Mouse (Mus musculus) lung, postnatal 0 days (tissue): ENCODE results near the gene Sh3pxd2a. TPM values are rescaled to one million over a fixed set of nuclear protein-coding genes. Genes with fewer than 3 reads are reported as not detected.

Experiments
- ATAC-seq: fragments of 200-750 bp; cut with Nextera tagmentation; 2 replicates; pipeline ENCODE4 v1.8.0; 2017; ENCODE audit warnings: moderate library complexity
- DNase-seq: peaks from one replicate; pipeline ENCODE4 v3.0.0-alpha.2; 2016; ENCODE audit warnings: low spot score
- H3K27ac ChIP-seq: fragments of 300-500 bp; sonication (generic); 2 replicates; pipeline ENCODE4 v1.5.1; 2014; ENCODE audit warnings: antibody characterized with exemption, mild to moderate bottlenecking, low read length, mixed read lengths
- H3K27me3 ChIP-seq: fragments of 300-500 bp; sonication (generic); replicated peaks from 2 replicates; pipeline ENCODE4 v1.6.1; 2014; ENCODE audit warnings: low read length, mixed read lengths; ENCODE audit not compliant: insufficient read depth
- H3K36me3 ChIP-seq: fragments of 300-500 bp; sonication (generic); 2 replicates; pipeline ENCODE4 v1.6.1; 2014; ENCODE audit warnings: low read length, mixed read lengths; ENCODE audit not compliant: insufficient read depth
- H3K4me1 ChIP-seq: fragments of 300-500 bp; sonication (generic); 2 replicates; pipeline ENCODE4 v1.6.1; 2014; ENCODE audit warnings: antibody characterized with exemption, low read depth, low read length, mixed read lengths; ENCODE audit not compliant: insufficient read depth
- H3K4me2 ChIP-seq: fragments of 300-500 bp; sonication (generic); replicated peaks from 2 replicates; pipeline ENCODE4 v1.6.1; 2014; ENCODE audit warnings: low read depth, mild to moderate bottlenecking, low read length, moderate library complexity, mixed read lengths
- H3K4me3 ChIP-seq: fragments of 300-500 bp; sonication (generic); 2 replicates; pipeline ENCODE4 v1.5.1; 2014; ENCODE audit warnings: low read depth, low read length
- H3K9ac ChIP-seq: fragments of 300-500 bp; sonication (generic); replicated peaks from 2 replicates; pipeline ENCODE4 v1.6.1; 2014; ENCODE audit warnings: low read depth, mild to moderate bottlenecking
- H3K9me3 ChIP-seq: fragments of 300-500 bp; sonication (generic); 2 replicates; pipeline ENCODE4 v1.6.1; 2016; ENCODE audit warnings: low read length, mixed read lengths
- CTCF ChIP-seq: IDR thresholded peaks from 2 replicates; pipeline ENCODE4 v1.5.1; 2016; ENCODE audit warnings: antibody characterized with exemption, mild to moderate bottlenecking
- EP300 ChIP-seq: IDR thresholded peaks from 2 replicates; pipeline ENCODE4 v1.6.1; 2016; ENCODE audit warnings: antibody characterized with exemption, mild to moderate bottlenecking, control low read depth
- WGBS: fragments of 180-500 bp; shearing (Covaris S2); extraction: QIAGEN DNeasy Blood & Tissue Kit; methylation state at CpG from one replicate; pipeline ENCODE4 v1.1.7; 2014; 5-methylcytosine and 5-hydroxymethylcytosine counted together
- polyA plus RNA-seq: library from polyadenylated mRNA; unstranded; fragments of >200 nt; fragmentation: Nextera tagmentation; extraction: Ambion mirVana; gene quantifications from 2 replicates; pipeline ENCODE4 v1.2.1, GENCODE M21; 2015

The Sh3pxd2a gene
- polyA plus RNA-seq, 1 experiment from 2014 or later: 5.6 TPM

GRCm38 (mm10) chr19:47390878-47391277 lies 73.3 kb downstream of the Sh3pxd2a start:
- no peak overlapping the region for H3K9ac ChIP-seq
- H3K4me3 ChIP-seq: no peak overlapping the region
- H3K27ac ChIP-seq: no peak overlapping the region
- no peaks in the 10 kb centered on the region for H3K9me3 ChIP-seq
- H3K27me3 ChIP-seq: no peaks in the 10 kb centered on the region
- WGBS: 76% methylated on average over 13 of the region's 13 CpGs
- no peaks in the 10 kb centered on the region for H3K36me3 ChIP-seq
- peaks cover 5% of the 10 kb centered on the region; the same call in 1 of the 2 replicates for H3K4me1 ChIP-seq
- H3K4me2 ChIP-seq: no peak overlapping the region
- no peak for DNase-seq
- TF ChIP-seq EP300 (no peak), CTCF (no peak)
- no peak for ATAC-seq

- Histone ChIP-seq H3K36me3 (no peaks in the 10 kb centered on the region), H3K4me1 (peaks cover 5% of the 10 kb centered on the region; the same call in 1 of the 2 replicates), H3K27ac (peak overlapping the region; percentile 71), H3K4me3 (no peak overlapping the region), H3K4me2 (no peak overlapping the region), H3K27me3 (no peaks in the 10 kb centered on the region), H3K9ac (no peak overlapping the region), H3K9me3 (no peaks in the 10 kb centered on the region)
- ATAC-seq (peak; percentile 74), DNase-seq (no peak)
- 64% methylated on average over 3 of the region's 3 CpGs for whole genome bisulfite sequencing
- TF ChIP-seq EP300 (peak; percentile 54), CTCF (no peak)
Observed at GRCm38 (mm10) chr19:47387887-47388286, 76.3 kb downstream of the Sh3pxd2a start.

GRCm38 (mm10) chr19:47387395-47387794 lies 76.8 kb downstream of the Sh3pxd2a start:
- Histone ChIP-seq H3K27me3 (no peaks in the 10 kb centered on the region), H3K4me2 (no peak overlapping the region), H3K9ac (no peak overlapping the region), H3K4me3 (no peak overlapping the region), H3K4me1 (peaks cover 5% of the 10 kb centered on the region; the same call in 1 of the 2 replicates), H3K9me3 (no peaks in the 10 kb centered on the region), H3K27ac (peak overlapping the region; percentile 71), H3K36me3 (no peaks in the 10 kb centered on the region)
- DNase-seq (no peak), ATAC-seq (peak; percentile 48)
- WGBS: 18% methylated on average over 6 of the region's 6 CpGs
- TF ChIP-seq CTCF: no peak
- 0 out of 2 replicates have a peak, but pooled peaks have one; percentile 3 for TF ChIP-seq EP300

GRCm38 (mm10) chr19:47385971-47386370 lies 78.2 kb downstream of the Sh3pxd2a start:
- DNase-seq: no peak
- no peaks in the 10 kb centered on the region for H3K36me3 ChIP-seq
- H3K4me2 ChIP-seq: no peak overlapping the region
- H3K4me1 ChIP-seq: peaks cover 5% of the 10 kb centered on the region; the same call in 1 of the 2 replicates
- H3K4me3 ChIP-seq: no peak overlapping the region
- ATAC-seq: peak; percentile 25; the same call in 1 of the 2 replicates
- no peak for TF ChIP-seq CTCF
- TF ChIP-seq EP300: no peak
- 54% methylated on average over 10 of the region's 10 CpGs for WGBS
- H3K9me3 ChIP-seq: no peaks in the 10 kb centered on the region
- no peak overlapping the region for H3K27ac ChIP-seq
- no peaks in the 10 kb centered on the region for H3K27me3 ChIP-seq
- H3K9ac ChIP-seq: no peak overlapping the region

- H3K27me3 ChIP-seq: no peaks in the 10 kb centered on the region
- no peak for TF ChIP-seq EP300
- no peak for TF ChIP-seq CTCF
- no peak overlapping the region for H3K4me2 ChIP-seq
- H3K9me3 ChIP-seq: no peaks in the 10 kb centered on the region
- ATAC-seq: no peak
- no peak for DNase-seq
- no peak overlapping the region for H3K9ac ChIP-seq
- 86% methylated on average over 3 of the region's 3 CpGs for WGBS
- H3K36me3 ChIP-seq: no peaks in the 10 kb centered on the region
- H3K4me3 ChIP-seq: no peak overlapping the region
- peaks cover 5% of the 10 kb centered on the region; the same call in 1 of the 2 replicates for H3K4me1 ChIP-seq
- H3K27ac ChIP-seq: no peak overlapping the region
Observed at GRCm38 (mm10) chr19:47384639-47385038, 79.6 kb downstream of the Sh3pxd2a start.

- no peak overlapping the region for H3K9ac ChIP-seq
- H3K4me3 ChIP-seq: no peak overlapping the region
- WGBS: 89% methylated on average over 12 of the region's 12 CpGs
- H3K27me3 ChIP-seq: no peaks in the 10 kb centered on the region
- H3K27ac ChIP-seq: no peak overlapping the region
- ATAC-seq: no peak
- H3K4me1 ChIP-seq: peaks cover 5% of the 10 kb centered on the region; the same call in 1 of the 2 replicates
- H3K9me3 ChIP-seq: no peaks in the 10 kb centered on the region
- no peak for DNase-seq
- no peak for TF ChIP-seq CTCF
- no peak for TF ChIP-seq EP300
- H3K36me3 ChIP-seq: no peaks in the 10 kb centered on the region
- H3K4me2 ChIP-seq: no peak overlapping the region
Observed at GRCm38 (mm10) chr19:47384036-47384435, 80.2 kb downstream of the Sh3pxd2a start.

GRCm38 (mm10) chr19:47382268-47382667 lies 81.9 kb downstream of the Sh3pxd2a start:
- Histone ChIP-seq H3K27ac (no peak overlapping the region), H3K27me3 (no peaks in the 10 kb centered on the region), H3K36me3 (no peaks in the 10 kb centered on the region), H3K4me2 (no peak overlapping the region), H3K9me3 (no peaks in the 10 kb centered on the region), H3K9ac (no peak overlapping the region), H3K4me1 (peaks cover 4% of the 10 kb centered on the region; the same call in 1 of the 2 replicates), H3K4me3 (no peak overlapping the region)
- WGBS: 66% methylated on average over 5 of the region's 5 CpGs
- DNase-seq (peak; percentile 47), ATAC-seq (no peak)
- TF ChIP-seq EP300: no peak
- peak; percentile 63 for TF ChIP-seq CTCF
